Mouse (Mus musculus): ENCODE measurements at regions not wholly inside any gene's neighbourhood (a gene's known extent, or its start where the extent isn't known, plus 50 kb on each side); places are given as distances from the start of the nearest gene placed in this dataset.

- TF ChIP-seq CTCF (IDR thresholded peaks at IDR 0.05; ENCODE audit: low read depth, low read length) (no peak), EP300 (IDR thresholded peaks at IDR 0.05; ENCODE audit: insufficient read depth, low read depth, low read length) (no peak)
Observed at GRCm38 (mm10) chr14:24906916-24907315, 420.0 kb downstream of the Rps24 start.
